Mouse (Mus musculus): ENCODE data around the gene Pdzd8.

Pdzd8 gene

GRCm38 (mm10) chr19:59354906-59355305 lies 9.3 kb upstream of the Pdzd8 start:
- no peak for DNase-seq (ENCODE audit: low spot score in 2 of 2)

DNA sequence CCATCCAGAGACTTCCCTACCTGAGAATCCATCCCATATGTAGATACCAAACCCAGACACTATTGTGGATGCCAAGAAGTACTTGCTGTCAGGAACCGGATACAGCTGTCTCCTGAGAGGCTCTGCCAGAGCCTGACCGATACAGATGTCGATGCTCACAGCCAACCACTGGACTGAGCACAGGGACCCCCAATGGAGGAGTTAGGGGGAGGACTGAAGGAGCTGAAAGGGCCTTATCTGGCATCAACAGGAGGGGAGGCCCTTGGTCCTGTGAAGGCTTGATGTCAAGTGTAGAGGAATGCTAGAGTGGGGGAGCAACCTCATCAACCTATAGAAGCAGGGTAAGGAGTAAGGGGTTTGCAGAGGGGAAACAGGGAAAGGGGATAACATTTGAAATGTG lies 7.2 kb upstream of the Pdzd8 start:
- no peak for DNase-seq (ENCODE audit: low spot score in 2 of 2)

- no peak for DNase-seq (ENCODE audit: low spot score in 2 of 2)
These were observed 5.7 kb upstream of the Pdzd8 start for GRCm38 (mm10) chr19:59351151-59351889.

- peak; percentile 41 to 42 for DNase-seq (ENCODE audit: low spot score in 2 of 2)
These were observed 4.8 kb upstream of the Pdzd8 start for GRCm38 (mm10) chr19:59350273-59350903.

DNA sequence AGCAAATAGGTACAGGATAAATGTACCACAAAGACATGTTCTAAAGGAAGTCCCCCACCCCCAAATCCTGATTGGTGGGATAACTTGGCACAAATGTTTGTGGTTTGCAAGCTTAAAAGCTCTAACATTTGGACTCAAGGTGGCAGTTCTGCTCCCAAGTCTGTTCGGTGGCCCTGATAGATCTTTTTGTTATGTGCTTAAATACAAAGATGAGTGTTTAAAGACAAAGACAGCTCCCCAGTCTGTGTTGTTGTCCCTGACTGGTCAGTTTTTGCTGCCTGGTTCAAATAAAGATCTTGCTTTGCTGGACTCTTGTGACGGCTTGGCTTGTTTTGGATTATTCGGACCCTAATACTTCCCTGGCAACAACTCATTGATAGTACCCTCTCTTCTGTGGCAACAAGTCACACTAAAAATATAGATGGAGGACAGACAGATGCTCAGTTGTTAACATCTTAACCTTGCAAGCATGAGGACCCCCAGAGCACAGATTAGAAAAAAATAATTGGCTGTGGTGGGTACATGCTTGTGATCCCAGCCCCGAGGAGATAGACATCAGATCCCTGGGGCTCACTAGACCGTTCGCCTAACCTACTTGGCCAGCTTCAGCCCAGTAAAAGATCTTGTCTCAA lies 3.9 kb upstream of the Pdzd8 start:
- no peak for DNase-seq (ENCODE audit: low spot score in 2 of 2)

GRCm38 (mm10) chr19:59346325-59346724 lies 745 bp upstream of the Pdzd8 start:
- no peak for DNase-seq (ENCODE audit: low spot score in 2 of 2)

- DNase-seq (ENCODE audit: low spot score in 2 of 2): peak; percentile 66 to 67
These were observed 411 bp downstream of the Pdzd8 start for GRCm38 (mm10) chr19:59345081-59345657.

- DNase-seq (ENCODE audit: low spot score in 2 of 2): peak; percentile 20 to 25
These were observed 1.3 kb downstream of the Pdzd8 start for GRCm38 (mm10) chr19:59344304-59344711.

DNA sequence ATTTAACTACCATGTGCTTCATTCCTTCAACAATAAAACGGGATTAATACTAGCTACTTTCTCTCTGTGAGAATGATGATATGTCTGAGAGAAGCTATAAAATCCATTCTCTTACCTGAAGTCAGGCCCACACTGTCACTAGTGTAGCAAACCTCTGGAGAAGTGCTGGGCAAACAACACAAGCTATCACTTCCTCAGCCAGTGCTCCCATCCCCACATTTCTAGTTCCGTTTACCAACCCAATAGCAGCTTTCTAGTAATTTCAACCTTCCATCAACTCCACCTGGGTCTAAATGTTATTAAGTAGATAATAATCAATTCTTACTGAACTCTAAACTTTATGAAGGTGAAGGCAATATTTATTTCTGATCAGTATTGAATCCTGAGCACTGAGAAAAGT lies 2.6 kb downstream of the Pdzd8 start:
- no peak for DNase-seq (ENCODE audit: low spot score in 2 of 2)

DNA sequence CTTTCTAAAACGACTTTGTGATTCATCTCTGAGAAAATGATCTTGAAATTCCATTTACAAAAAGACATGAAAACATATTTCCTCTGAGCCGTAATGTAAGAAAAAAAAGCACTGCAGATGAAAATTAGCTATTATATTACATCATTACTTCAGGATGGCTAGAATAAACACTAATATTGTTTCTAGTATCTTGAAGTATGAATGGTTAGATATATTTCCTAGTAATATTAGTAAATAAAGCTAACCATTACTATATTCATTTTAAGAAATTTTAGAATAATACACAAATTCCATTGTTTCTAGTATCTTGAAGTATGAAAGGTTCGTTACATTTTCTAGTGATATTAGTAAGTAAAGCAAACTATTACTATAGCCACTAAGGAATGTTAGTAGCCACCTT lies 5.7 kb downstream of the Pdzd8 start:
- DNase-seq (ENCODE audit: low spot score in 2 of 2): no peak

DNA sequence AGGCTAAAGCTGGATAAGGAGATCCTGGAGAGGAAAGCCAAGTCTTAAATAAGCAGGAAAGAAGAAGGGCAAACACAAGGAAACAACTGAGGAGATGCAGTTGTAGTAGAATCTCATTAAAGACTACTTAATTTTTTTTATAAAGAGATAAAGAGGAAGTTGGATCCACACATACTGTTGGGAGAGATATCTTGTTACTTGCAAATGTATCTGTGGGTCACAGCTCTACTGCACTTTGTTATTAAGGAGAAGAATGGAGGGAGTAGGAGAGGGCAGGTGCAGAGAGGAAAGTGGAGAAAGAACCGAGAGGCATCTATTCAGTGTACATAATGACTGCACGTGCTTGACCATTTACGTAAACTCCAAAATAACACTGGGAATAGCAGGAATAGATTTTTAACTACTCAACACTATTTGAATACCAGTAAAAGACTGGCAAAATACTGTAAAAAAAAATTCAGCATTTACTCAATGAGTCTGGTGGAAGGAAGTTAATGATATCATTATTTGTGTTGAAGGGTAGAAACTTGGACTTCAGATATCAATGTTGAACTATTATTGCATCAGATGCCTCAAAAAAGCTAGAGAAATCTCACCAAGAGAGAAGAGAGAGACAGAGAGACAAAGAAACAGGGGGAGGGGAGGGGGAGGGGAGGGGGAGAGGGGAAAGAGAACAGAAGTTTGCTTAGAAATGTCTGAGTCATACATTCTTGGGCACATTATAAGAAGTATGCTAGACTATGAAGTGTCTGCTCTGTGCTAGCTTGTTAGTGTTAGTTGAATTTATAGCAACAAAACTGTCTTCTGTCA lies 7.5 kb downstream of the Pdzd8 start:
- DNase-seq (ENCODE audit: low spot score in 2 of 2): no peak

DNA sequence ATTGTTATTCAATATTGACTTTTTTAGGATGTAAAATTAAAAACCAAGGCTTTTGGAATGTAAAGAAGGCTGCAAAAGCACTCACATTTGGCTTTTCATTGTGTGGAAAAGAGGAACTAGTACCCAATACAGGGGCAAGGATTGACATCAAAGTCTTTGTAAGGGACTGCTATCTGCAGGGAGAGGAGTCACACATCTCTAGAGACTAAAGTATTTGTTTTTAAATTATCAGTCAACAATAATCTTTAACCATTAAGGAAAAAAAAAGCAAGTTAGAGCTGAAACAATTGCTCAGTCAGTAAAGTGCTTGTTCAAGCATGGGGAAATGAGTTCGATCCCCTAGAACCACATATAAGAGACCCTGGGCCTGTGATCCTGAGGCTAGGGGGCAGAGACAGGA lies 8.9 kb downstream of the Pdzd8 start:
- no peak for DNase-seq (ENCODE audit: low spot score in 2 of 2)

- no peak for DNase-seq (ENCODE audit: low spot score in 2 of 2)
These were observed 14.8 kb downstream of the Pdzd8 start for GRCm38 (mm10) chr19:59330816-59331225.

- no peak for DNase-seq (ENCODE audit: low spot score in 2 of 2)
These were observed 23.6 kb downstream of the Pdzd8 start, which contains the start of gene Rps12-ps3 for GRCm38 (mm10) chr19:59321990-59322389. TSS of gene Rps12-ps3 (plus strand) at chr19:59322290.

GRCm38 (mm10) chr19:59316571-59316970 lies 29.0 kb downstream of the Pdzd8 start:
- no peak for DNase-seq (ENCODE audit: low spot score in 2 of 2)

DNA sequence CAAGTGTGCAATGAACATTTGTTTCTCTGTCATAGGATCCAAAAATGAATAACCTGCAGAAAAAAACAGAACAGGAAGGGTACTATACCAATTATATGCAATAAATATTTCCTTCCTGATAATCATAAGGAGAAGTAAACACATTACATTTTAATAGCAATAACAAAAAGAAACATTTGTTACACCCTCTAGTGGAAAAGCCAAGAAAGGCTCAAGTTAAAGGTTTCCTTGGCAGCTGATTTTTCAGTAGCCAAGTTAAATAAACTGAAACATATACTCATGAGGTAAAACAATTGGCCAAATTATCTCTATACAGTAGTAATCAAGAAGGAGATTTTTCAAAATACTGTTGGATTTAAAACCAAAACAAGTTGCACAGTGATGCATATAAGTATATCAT lies 30.3 kb downstream of the Pdzd8 start:
- no peak for DNase-seq (ENCODE audit: low spot score in 2 of 2)

GRCm38 (mm10) chr19:59292183-59292839 lies 53.3 kb downstream of the Pdzd8 start:
- no peak for DNase-seq (ENCODE audit: low spot score in 2 of 2)

DNA sequence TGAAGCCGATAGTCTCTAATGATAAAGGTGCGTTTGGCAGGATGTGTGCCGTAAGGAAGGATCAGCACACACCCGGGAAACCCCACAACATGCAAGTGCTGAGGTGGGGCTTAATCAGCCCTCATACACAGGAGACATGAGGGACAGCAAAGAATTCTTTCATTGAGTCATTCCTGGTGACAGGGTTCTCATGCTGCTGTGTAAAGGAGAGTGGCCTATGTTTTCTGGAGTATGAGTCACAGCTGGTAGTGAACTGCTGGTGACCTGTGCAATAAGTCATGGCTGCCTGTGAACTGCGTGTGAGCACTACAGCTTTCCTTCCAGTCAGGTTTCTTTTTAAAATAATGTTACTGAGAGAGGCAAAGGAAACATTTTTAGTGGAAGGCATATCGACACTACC lies 55.8 kb downstream of the Pdzd8 start:
- no peak for DNase-seq (ENCODE audit: low spot score in 2 of 2)

- no peak for DNase-seq (ENCODE audit: low spot score in 2 of 2)
These were observed 56.5 kb downstream of the Pdzd8 start for GRCm38 (mm10) chr19:59289042-59289441.

GRCm38 (mm10) chr19:59282001-59282400 lies 63.6 kb downstream of the Pdzd8 start:
- DNase-seq (ENCODE audit: low spot score in 2 of 2): no peak

- no peak for DNase-seq (ENCODE audit: low spot score in 2 of 2)
These were observed 64.7 kb downstream of the Pdzd8 start for GRCm38 (mm10) chr19:59280841-59281240.

Measured in natural killer cell, adult 2 months (primary cell).